Mouse (Mus musculus) embryonic fibroblast, embryonic 13.5 days (primary cell): ENCODE measurements around the gene Umad1.

Experiments
- CTCF ChIP-seq: IDR thresholded peaks from 2 replicates; pipeline ENCODE4 v1.5.1; 2011; ENCODE audit warnings: mild to moderate bottlenecking, control low read depth, low read length, moderate library complexity, borderline replicate concordance; ENCODE audit not compliant: insufficient read depth
- POLR2A ChIP-seq: IDR thresholded peaks from 2 replicates; pipeline ENCODE4 v1.6.1; 2011; ENCODE audit warnings: low read depth, mild to moderate bottlenecking, control low read depth, low read length, moderate library complexity

DNA sequence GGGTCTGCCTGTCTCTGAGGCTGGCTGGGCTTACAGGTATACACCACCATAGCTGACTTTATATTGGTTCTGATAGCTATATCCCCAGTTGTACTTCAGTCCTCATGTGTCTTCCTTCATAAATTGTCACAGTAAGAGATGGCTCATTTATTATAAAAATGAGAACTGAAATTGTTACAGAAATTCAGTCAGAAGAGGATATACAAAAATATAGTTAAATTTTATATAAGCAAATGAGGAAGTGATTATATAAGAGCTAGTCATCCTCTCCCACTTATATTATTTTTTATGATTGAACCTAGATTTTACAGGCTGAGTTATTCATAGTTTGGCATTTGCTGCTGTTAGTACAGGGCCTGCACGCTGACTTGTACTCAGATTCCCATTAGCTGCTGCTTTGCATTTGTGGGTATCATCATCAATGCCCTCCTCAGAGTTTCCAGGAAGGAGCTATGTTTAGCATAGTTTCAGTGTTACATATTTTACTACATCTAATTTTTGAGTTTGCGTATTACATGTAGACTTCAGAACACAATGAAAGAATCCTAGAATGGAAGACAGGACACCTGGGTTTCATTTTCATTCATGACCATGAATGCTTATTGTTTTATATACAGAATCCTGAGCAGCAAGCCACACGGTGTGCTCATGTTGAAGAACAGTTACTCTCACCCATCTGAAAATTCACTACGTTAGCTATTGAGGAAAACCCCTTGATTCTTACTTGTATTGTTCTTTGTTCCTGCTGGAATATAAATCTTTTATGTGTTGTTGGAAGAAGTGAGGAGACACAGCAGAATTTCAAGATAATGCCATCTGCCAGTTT is 29.9 kb downstream of the Umad1 start:
- no peak for TF ChIP-seq CTCF
- no peak for TF ChIP-seq POLR2A
